Comparison of ENCODE assay signal across 8 mouse cellular contexts in genomic region chr4:155943049-155943452, GRCm38 (mm10). TPM values are rescaled to one million over a fixed set of nuclear protein-coding genes. Genes with fewer than 3 reads are reported as not detected.
A peak's percentile ranks its signal among the peaks of the same experiment; 100 is the strongest.
DNase-seq lines count a peak whose midpoint lies in the region; ATAC-seq and TF ChIP-seq lines count a peak whose summit lies in the region.

No protein-coding gene starts in this region.

- H3K4me1 ChIP-seq in thymus, adult 2 months (replicated peaks; ENCODE audit: control insufficient read depth, insufficient read depth, low read length): peaks cover 13% of the 10 kb centered on the region
- H3K4me1 ChIP-seq in embryonic facial prominence, embryonic 13.5 days: peaks cover 16% of the 10 kb centered on the region
- H3K4me1 ChIP-seq in intestine, postnatal 0 days (replicated peaks; ENCODE audit: control insufficient read depth, insufficient read depth, low read length): peaks cover 7% of the 10 kb centered on the region
- peaks cover 40% of the 10 kb centered on the region for H3K4me1 ChIP-seq in liver, embryonic 12.5 days
- peaks cover 17% of the 10 kb centered on the region for H3K4me1 ChIP-seq in midbrain, embryonic 16.5 days (ENCODE audit: control insufficient read depth, insufficient read depth, low read length)

- H3K9ac ChIP-seq in embryonic facial prominence, embryonic 13.5 days: peak overlapping the region; percentile 95
- H3K9ac ChIP-seq in intestine, postnatal 0 days (ENCODE audit: low read depth, low read length): peak overlapping the region; percentile 92
- peak overlapping the region; percentile 96 for H3K9ac ChIP-seq in liver, embryonic 12.5 days
- peak overlapping the region; percentile 86 for H3K9ac ChIP-seq in midbrain, embryonic 16.5 days (ENCODE audit: low read depth, low read length)

- no peaks in the 10 kb centered on the region for H3K27me3 ChIP-seq in thymus, adult 2 months (ENCODE audit: control insufficient read depth, insufficient read depth, low read length)
- H3K27me3 ChIP-seq in embryonic facial prominence, embryonic 13.5 days: no peaks in the 10 kb centered on the region
- H3K27me3 ChIP-seq in intestine, postnatal 0 days (replicated peaks; ENCODE audit: control insufficient read depth, insufficient read depth, low read length): no peaks in the 10 kb centered on the region
- H3K27me3 ChIP-seq in liver, embryonic 12.5 days (replicated peaks): peaks cover 26% of the 10 kb centered on the region
- H3K27me3 ChIP-seq in midbrain, embryonic 16.5 days (ENCODE audit: control insufficient read depth, insufficient read depth, low read depth, low read length): peaks cover 2% of the 10 kb centered on the region; the same call in 1 of the 2 replicates

- no peak overlapping the region for H3K27ac ChIP-seq in thymus, adult 2 months (ENCODE audit: control insufficient read depth, insufficient read depth, low read length)
- H3K27ac ChIP-seq in embryonic facial prominence, embryonic 13.5 days: peak overlapping the region; percentile 81
- H3K27ac ChIP-seq in intestine, postnatal 0 days (ENCODE audit: low read depth, low read length): peak overlapping the region; percentile 95
- H3K27ac ChIP-seq in liver, embryonic 12.5 days: peak overlapping the region; percentile 85
- H3K27ac ChIP-seq in midbrain, embryonic 16.5 days (ENCODE audit: low read length): peak overlapping the region; percentile 86

- H3K4me3 ChIP-seq in thymus, adult 2 months (ENCODE audit: control insufficient read depth, insufficient read depth, low read length): peak overlapping the region; percentile 58
- H3K4me3 ChIP-seq in embryonic facial prominence, embryonic 13.5 days: peak overlapping the region; percentile 93
- H3K4me3 ChIP-seq in intestine, postnatal 0 days (ENCODE audit: low read depth, low read length): peak overlapping the region; percentile 99
- peak overlapping the region; percentile 99 for H3K4me3 ChIP-seq in liver, embryonic 12.5 days
- peak overlapping the region; percentile 88 for H3K4me3 ChIP-seq in midbrain, embryonic 16.5 days (ENCODE audit: low read depth, low read length)

- H3K4me2 ChIP-seq in embryonic facial prominence, embryonic 13.5 days: peak overlapping the region; percentile 94
- peak overlapping the region; percentile 84 for H3K4me2 ChIP-seq in intestine, postnatal 0 days (replicated peaks; ENCODE audit: low read depth)
- peak overlapping the region; percentile 96 for H3K4me2 ChIP-seq in liver, embryonic 12.5 days
- peak overlapping the region; percentile 95 for H3K4me2 ChIP-seq in midbrain, embryonic 16.5 days (ENCODE audit: low read length)

- DNase-seq in thymus, adult 2 months: peak; percentile 21
- DNase-seq in thymus, adult 18-20 months: no peak
- peak; percentile 96 for DNase-seq in heart, adult 11 months
- no peak for DNase-seq in retina, postnatal 1 day

- no peak for TF ChIP-seq POLR2A in thymus, adult 2 months (IDR thresholded peaks at IDR 0.05; ENCODE audit: control insufficient read depth, extremely low read depth, insufficient read depth, low read length, poor library complexity)

- WGBS in thymus, adult 2 months: 4% methylated on average over 17 of the region's 17 CpGs
- WGBS in embryonic facial prominence, embryonic 13.5 days: under 1% methylated on average over 17 of the region's 17 CpGs
- WGBS in intestine, postnatal 0 days: 2% methylated on average over 17 of the region's 17 CpGs
- WGBS in liver, embryonic 12.5 days (ENCODE audit: insufficient replicate concordance): 2% methylated on average over 17 of the region's 17 CpGs
- 0% methylated on average over 17 of the region's 17 CpGs for WGBS in midbrain, embryonic 16.5 days

- no peak for ATAC-seq in embryonic facial prominence, embryonic 13.5 days (ENCODE audit: insufficient number of reproducible peaks, insufficient read depth, low FRiP score, low TSS enrichment, low read depth)
- ATAC-seq in intestine, postnatal 0 days: peak; percentile 15
- peak; percentile 32 for ATAC-seq in liver, embryonic 12.5 days
- ATAC-seq in midbrain, embryonic 16.5 days: peak; percentile 55

- no peak for TF ChIP-seq CTCF in thymus, adult 2 months (IDR thresholded peaks at IDR 0.05; ENCODE audit: borderline replicate concordance, control insufficient read depth, extremely low read depth, insufficient read depth, low read length, poor library complexity)
- TF ChIP-seq CTCF in intestine, postnatal 0 days (IDR thresholded peaks at IDR 0.05; ENCODE audit: low read depth): no peak

- peaks cover 5% of the 10 kb centered on the region; the same call in 1 of the 2 replicates for H3K36me3 ChIP-seq in thymus, adult 2 months (ENCODE audit: control insufficient read depth, insufficient read depth, low read length)
- H3K36me3 ChIP-seq in embryonic facial prominence, embryonic 13.5 days: peaks cover 16% of the 10 kb centered on the region
- H3K36me3 ChIP-seq in intestine, postnatal 0 days (ENCODE audit: control insufficient read depth, insufficient read depth): peaks cover 15% of the 10 kb centered on the region; the same call in 1 of the 2 replicates
- peaks cover 23% of the 10 kb centered on the region for H3K36me3 ChIP-seq in liver, embryonic 12.5 days
- H3K36me3 ChIP-seq in midbrain, embryonic 16.5 days (ENCODE audit: control insufficient read depth, insufficient read depth, low read length): no peaks in the 10 kb centered on the region; the same call in 1 of the 2 replicates

- H3K9me3 ChIP-seq in embryonic facial prominence, embryonic 13.5 days: no peaks in the 10 kb centered on the region
- H3K9me3 ChIP-seq in intestine, postnatal 0 days (ENCODE audit: control insufficient read depth): no peaks in the 10 kb centered on the region
- H3K9me3 ChIP-seq in liver, embryonic 12.5 days (replicated peaks): no peaks in the 10 kb centered on the region
- H3K9me3 ChIP-seq in midbrain, embryonic 16.5 days (replicated peaks; ENCODE audit: control insufficient read depth, low read length, poor library complexity, severe bottlenecking): no peaks in the 10 kb centered on the region

RNA-seq across cellular contexts. Expression of gene Ube2j2, which starts 0.6 kb away (rescaled TPM):
- 122 and 147 TPM in 2 replicates for polyA plus RNA-seq in thymus, adult 2 months (2012; rRNA removed)
- 113 and 120 TPM in 2 replicates for polyA plus RNA-seq in embryonic facial prominence, embryonic 13.5 days (2015; fragmentation: Nextera tagmentation; extraction: Ambion mirVana)
- polyA plus RNA-seq in intestine, postnatal 0 days (2015; fragmentation: Nextera tagmentation; extraction: Ambion mirVana): 101 and 104 TPM in 2 replicates
- polyA plus RNA-seq in liver, embryonic 12.5 days (2016; fragmentation: Nextera tagmentation; extraction: Ambion mirVana): 106 and 111 TPM in 2 replicates
- 109 and 110 TPM in 2 replicates for polyA plus RNA-seq in midbrain, embryonic 16.5 days (2015; fragmentation: Nextera tagmentation; extraction: Ambion mirVana)

RNA-seq across cellular contexts. Expression of gene C1qtnf12, which starts 19.1 kb away (rescaled TPM):
- 19.3 and 21.6 TPM in 2 replicates for polyA plus RNA-seq in thymus, adult 2 months (2012; rRNA removed)
- polyA plus RNA-seq in embryonic facial prominence, embryonic 13.5 days (2015; fragmentation: Nextera tagmentation; extraction: Ambion mirVana): 39.5 and 43.6 TPM in 2 replicates
- 129 and 138 TPM in 2 replicates for polyA plus RNA-seq in intestine, postnatal 0 days (2015; fragmentation: Nextera tagmentation; extraction: Ambion mirVana)
- 45.0 and 48.8 TPM in 2 replicates for polyA plus RNA-seq in liver, embryonic 12.5 days (2016; fragmentation: Nextera tagmentation; extraction: Ambion mirVana)
- 6.6 and 7.8 TPM in 2 replicates for polyA plus RNA-seq in midbrain, embryonic 16.5 days (2015; fragmentation: Nextera tagmentation; extraction: Ambion mirVana)

RNA-seq across cellular contexts. Expression of gene B3galt6, which starts 49.4 kb away (rescaled TPM):
- polyA plus RNA-seq in thymus, adult 2 months (2012; rRNA removed): 9.5 and 10.8 TPM in 2 replicates
- 16.2 and 18.4 TPM in 2 replicates for polyA plus RNA-seq in embryonic facial prominence, embryonic 13.5 days (2015; fragmentation: Nextera tagmentation; extraction: Ambion mirVana)
- 5.8 and 6.0 TPM in 2 replicates for polyA plus RNA-seq in intestine, postnatal 0 days (2015; fragmentation: Nextera tagmentation; extraction: Ambion mirVana)
- polyA plus RNA-seq in liver, embryonic 12.5 days (2016; fragmentation: Nextera tagmentation; extraction: Ambion mirVana): 8.2 and 8.7 TPM in 2 replicates
- 37.8 and 41.0 TPM in 2 replicates for polyA plus RNA-seq in midbrain, embryonic 16.5 days (2015; fragmentation: Nextera tagmentation; extraction: Ambion mirVana)

RNA-seq across cellular contexts. Expression of gene Sdf4, which starts 49.6 kb away (rescaled TPM):
- 65.6 and 68.4 TPM in 2 replicates for polyA plus RNA-seq in thymus, adult 2 months (2012; rRNA removed)
- 154 and 156 TPM in 2 replicates for polyA plus RNA-seq in embryonic facial prominence, embryonic 13.5 days (2015; fragmentation: Nextera tagmentation; extraction: Ambion mirVana)
- 219 and 222 TPM in 2 replicates for polyA plus RNA-seq in intestine, postnatal 0 days (2015; fragmentation: Nextera tagmentation; extraction: Ambion mirVana)
- 93.4 and 93.9 TPM in 2 replicates for polyA plus RNA-seq in liver, embryonic 12.5 days (2016; fragmentation: Nextera tagmentation; extraction: Ambion mirVana)
- 112 and 114 TPM in 2 replicates for polyA plus RNA-seq in midbrain, embryonic 16.5 days (2015; fragmentation: Nextera tagmentation; extraction: Ambion mirVana)

RNA-seq across cellular contexts. Expression of gene Acap3, which starts 51.4 kb away (rescaled TPM):
- polyA plus RNA-seq in thymus, adult 2 months (2012; rRNA removed): 77.6 and 86.1 TPM in 2 replicates
- polyA plus RNA-seq in embryonic facial prominence, embryonic 13.5 days (2015; fragmentation: Nextera tagmentation; extraction: Ambion mirVana): 21.1 and 21.6 TPM in 2 replicates
- polyA plus RNA-seq in intestine, postnatal 0 days (2015; fragmentation: Nextera tagmentation; extraction: Ambion mirVana): 4.4 TPM in 2 replicates
- polyA plus RNA-seq in liver, embryonic 12.5 days (2016; fragmentation: Nextera tagmentation; extraction: Ambion mirVana): 13.4 and 13.6 TPM in 2 replicates
- polyA plus RNA-seq in midbrain, embryonic 16.5 days (2015; fragmentation: Nextera tagmentation; extraction: Ambion mirVana): 77.4 and 78.1 TPM in 2 replicates

Comparison
In these comparisons a context has a peak if more than half of its experiments do, and no peak if none do; other contexts are left out.
1. DNase-seq: peak in thymus, adult 2 months (single experiment) and heart, adult 11 months (single experiment); none in thymus, adult 18-20 months (0 of 2) and retina, postnatal 1 day (single experiment).
2. Peak in every context shown above with its lines, with median percentiles within 50 percentile points of each other: H3K4me3 ChIP-seq, H3K4me2 ChIP-seq and H3K9ac ChIP-seq.